Mouse (Mus musculus): ENCODE data around the gene D230025D16Rik. TPM values are rescaled to one million over a fixed set of nuclear protein-coding genes. Genes with fewer than 3 reads are reported as not detected.
"Not testable (repeated sequence)": the region's sequence is repeated elsewhere in the genome, so short reads cannot be mapped to it uniquely, and the experiment has no call there.

D230025D16Rik gene
- total and polyA plus RNA-seq, 2 experiments from 2014 or later = 24.6 to 36.7 TPM

DNA sequence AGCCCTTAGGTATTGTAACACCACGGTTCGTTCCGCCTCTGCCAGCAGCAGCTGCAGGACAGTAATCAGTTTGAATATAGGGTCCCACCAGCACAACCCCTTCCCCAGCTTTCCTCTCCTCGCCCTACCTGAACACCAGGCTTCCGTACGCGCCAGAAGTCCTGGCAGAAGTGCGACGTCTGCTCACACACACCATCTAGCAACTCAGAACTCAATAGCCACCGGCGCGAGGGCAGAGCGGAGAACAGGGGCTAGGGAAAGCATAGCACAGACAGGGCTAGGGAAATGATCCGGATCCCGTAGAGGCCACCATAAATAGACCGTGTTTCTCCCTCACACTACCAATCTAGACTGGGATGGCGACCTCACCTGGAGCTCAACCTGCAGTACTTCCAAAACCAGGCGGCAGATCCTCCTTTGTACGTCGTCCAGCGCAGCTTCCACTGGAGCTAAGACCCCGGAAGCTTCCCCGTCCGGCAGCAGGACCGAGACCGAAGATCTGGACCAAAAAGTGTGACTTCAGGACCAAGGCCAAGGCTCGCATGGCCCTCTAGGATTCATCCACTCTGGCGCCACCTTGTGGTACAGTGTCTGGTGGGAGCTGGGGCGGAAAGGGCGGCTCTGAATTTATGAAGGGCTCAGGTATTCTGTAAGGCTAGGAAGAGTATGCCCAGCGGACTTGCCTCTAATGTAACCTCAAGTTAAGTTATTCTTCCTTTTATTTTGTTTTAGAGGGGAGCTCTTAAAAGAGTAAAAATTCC is 65.8 kb downstream of the D230025D16Rik start:
- peak overlapping the region; percentile 50 for H3K4me3 ChIP-seq (ENCODE audit: low read depth, low read length)
- peak; percentile 90 for TF ChIP-seq CTCF (IDR thresholded peaks at IDR 0.05)
- peak overlapping the region; percentile 50 for H3K4me2 ChIP-seq (ENCODE audit: low read depth, low read length, poor library complexity, severe bottlenecking)
- no peaks in the 10 kb centered on the region for H3K9me3 ChIP-seq (ENCODE audit: low read length)
- peaks cover 13% of the 10 kb centered on the region for H3K4me1 ChIP-seq (ENCODE audit: insufficient read depth, low read length)
- no peak overlapping the region for H3K27ac ChIP-seq (ENCODE audit: low read depth, low read length)
- ATAC-seq (ENCODE audit: low FRiP score) = no peak
- 6% methylated on average over 31 of the region's 31 CpGs for WGBS
- no peak overlapping the region; the same call in 1 of the 2 replicates for H3K9ac ChIP-seq (replicated peaks; ENCODE audit: low read length, poor library complexity, severe bottlenecking)
- DNase-seq (ENCODE audit: low spot score) = peak; percentile 88
- H3K36me3 ChIP-seq (ENCODE audit: insufficient read depth, low read length) = no peaks in the 10 kb centered on the region
- no peaks in the 10 kb centered on the region for H3K27me3 ChIP-seq (ENCODE audit: insufficient read depth, low read length)

DNA sequence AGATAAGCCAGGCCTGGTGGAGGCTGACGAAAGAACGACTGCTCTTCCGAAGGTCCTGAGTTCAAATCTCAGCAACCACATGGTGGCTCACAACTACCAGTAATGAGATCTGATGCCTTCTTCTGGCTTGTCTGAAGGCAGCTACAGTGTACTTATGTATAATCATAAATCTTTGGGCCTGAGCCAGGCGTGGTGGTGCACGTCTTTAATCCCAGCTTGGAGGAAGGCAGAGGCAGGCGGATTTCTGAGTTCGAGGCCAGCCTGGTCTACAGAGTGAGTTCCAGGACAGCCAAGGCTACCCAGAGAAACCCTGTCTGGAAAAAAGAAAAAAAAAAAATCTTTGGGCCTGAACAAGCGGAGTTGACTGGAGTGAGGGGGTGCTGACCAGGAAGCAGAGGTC is 66.4 kb downstream of the D230025D16Rik start:
- WGBS = 82% methylated on average over 8 of the region's 8 CpGs
- H3K4me3 ChIP-seq (ENCODE audit: low read depth, low read length) = not testable (repeated sequence)

DNA sequence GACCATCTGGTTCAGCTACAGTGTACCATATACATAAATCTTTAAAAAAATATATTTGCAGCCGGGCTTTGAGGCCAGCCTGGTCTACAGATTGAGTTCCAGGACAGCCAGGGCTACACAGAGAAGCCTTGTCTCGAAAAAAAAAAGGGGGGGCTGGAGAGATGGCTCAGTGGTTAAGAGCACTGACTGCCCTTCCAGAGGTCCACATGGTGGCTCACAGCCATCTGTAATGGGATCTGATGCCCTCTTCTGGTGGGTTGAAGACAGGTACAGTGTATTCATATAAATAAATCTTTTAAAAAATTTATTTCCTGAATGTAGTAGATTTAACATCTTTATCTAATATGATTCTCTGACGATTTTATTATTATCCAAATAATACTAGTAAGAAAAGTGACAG is 66.9 kb downstream of the D230025D16Rik start:
- H3K9ac ChIP-seq (replicated peaks; ENCODE audit: low read length, poor library complexity, severe bottlenecking); H3K4me3 ChIP-seq (ENCODE audit: low read depth, low read length); DNase-seq (ENCODE audit: low spot score); H3K9me3 ChIP-seq (ENCODE audit: low read length); H3K27me3 ChIP-seq (ENCODE audit: insufficient read depth, low read length); H3K4me2 ChIP-seq (ENCODE audit: low read depth, low read length, poor library complexity, severe bottlenecking); ATAC-seq (ENCODE audit: low FRiP score); H3K36me3 ChIP-seq (ENCODE audit: insufficient read depth, low read length); H3K27ac ChIP-seq (ENCODE audit: low read depth, low read length): not testable (repeated sequence)
- peak; percentile 44 for TF ChIP-seq CTCF (IDR thresholded peaks at IDR 0.05)
- 66% methylated on average over 3 of the region's 3 CpGs for WGBS
- peaks cover 10% of the 10 kb centered on the region for H3K4me1 ChIP-seq (ENCODE audit: insufficient read depth, low read length)

More for the DNA sequence above, 66.4 kb downstream of the D230025D16Rik start:
- not testable (repeated sequence) for H3K27ac ChIP-seq (ENCODE audit: low read depth, low read length); H3K36me3 ChIP-seq (ENCODE audit: insufficient read depth, low read length); DNase-seq (ENCODE audit: low spot score); H3K4me2 ChIP-seq (ENCODE audit: low read depth, low read length, poor library complexity, severe bottlenecking); ATAC-seq (ENCODE audit: low FRiP score); H3K27me3 ChIP-seq (ENCODE audit: insufficient read depth, low read length); H3K9me3 ChIP-seq (ENCODE audit: low read length); H3K9ac ChIP-seq (replicated peaks; ENCODE audit: low read length, poor library complexity, severe bottlenecking)
- H3K4me1 ChIP-seq (ENCODE audit: insufficient read depth, low read length) = peaks cover 13% of the 10 kb centered on the region

DNA sequence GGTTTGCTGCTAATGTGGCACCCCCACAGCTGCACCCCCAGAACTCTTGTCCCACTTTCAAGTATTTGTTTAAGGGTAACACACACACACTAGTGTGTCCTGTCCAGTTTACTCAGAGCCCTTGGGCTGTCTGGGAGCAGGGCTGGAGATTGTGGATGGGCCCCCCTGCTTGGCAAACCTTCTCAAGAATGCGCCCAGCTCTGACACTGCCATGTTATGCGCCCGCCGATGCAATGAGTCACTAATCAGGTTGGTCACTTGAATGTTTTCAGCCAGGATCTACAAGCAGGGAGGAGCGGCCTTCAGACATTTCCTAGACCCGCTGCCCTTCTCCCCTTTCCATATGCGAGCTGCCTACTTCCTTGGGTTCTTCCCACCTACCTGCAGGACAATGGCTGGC is 67.5 kb downstream of the D230025D16Rik start:
- 0 out of 2 replicates have a peak, but pooled peaks cover 8% of the 10 kb centered on the region for H3K4me1 ChIP-seq (ENCODE audit: insufficient read depth, low read length)
- H3K9me3 ChIP-seq (ENCODE audit: low read length) = no peaks in the 10 kb centered on the region
- DNase-seq (ENCODE audit: low spot score) (no peak), ATAC-seq (ENCODE audit: low FRiP score) (no peak)
- no peak overlapping the region for H3K9ac ChIP-seq (replicated peaks; ENCODE audit: low read length, poor library complexity, severe bottlenecking)
- H3K36me3 ChIP-seq (ENCODE audit: insufficient read depth, low read length) = no peaks in the 10 kb centered on the region
- H3K27me3 ChIP-seq (ENCODE audit: insufficient read depth, low read length) = no peaks in the 10 kb centered on the region
- H3K27ac ChIP-seq (ENCODE audit: low read depth, low read length) = no peak overlapping the region
- 80% methylated on average over 7 of the region's 7 CpGs for WGBS
- TF ChIP-seq CTCF (IDR thresholded peaks at IDR 0.05) = no peak
- no peak overlapping the region for H3K4me3 ChIP-seq (ENCODE audit: low read depth, low read length)
- H3K4me2 ChIP-seq (ENCODE audit: low read depth, low read length, poor library complexity, severe bottlenecking) = no peak overlapping the region

DNA sequence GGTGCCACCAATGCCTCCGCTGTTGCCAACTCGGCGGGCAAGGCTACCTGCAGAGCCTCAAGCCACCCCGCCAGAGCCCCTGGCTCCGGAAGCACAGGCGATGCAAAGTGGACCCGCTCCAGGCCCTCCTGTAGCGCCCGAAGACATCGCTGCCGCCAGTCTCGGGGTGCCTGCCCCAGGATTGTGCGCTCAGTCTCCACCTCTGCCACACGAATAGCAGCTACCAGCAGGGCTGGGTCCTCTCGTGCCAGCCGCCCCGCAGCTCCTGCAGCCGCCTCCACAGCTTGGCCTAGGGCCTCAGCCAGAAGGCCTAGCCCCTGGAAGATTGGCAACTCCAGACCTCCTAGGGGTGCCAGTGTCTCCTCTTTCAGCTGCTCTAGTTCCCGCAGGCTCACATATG is 68.5 kb downstream of the D230025D16Rik start:
- Histone ChIP-seq H3K4me2 (ENCODE audit: low read depth, low read length, poor library complexity, severe bottlenecking) (no peak overlapping the region), H3K36me3 (ENCODE audit: insufficient read depth, low read length) (no peaks in the 10 kb centered on the region), H3K4me3 (ENCODE audit: low read depth, low read length) (no peak overlapping the region), H3K27me3 (ENCODE audit: insufficient read depth, low read length) (no peaks in the 10 kb centered on the region), H3K4me1 (ENCODE audit: insufficient read depth, low read length) (peaks cover 11% of the 10 kb centered on the region; the same call in 1 of the 2 replicates), H3K9me3 (ENCODE audit: low read length) (no peaks in the 10 kb centered on the region), H3K9ac (replicated peaks; ENCODE audit: low read length, poor library complexity, severe bottlenecking) (no peak overlapping the region), H3K27ac (ENCODE audit: low read depth, low read length) (no peak overlapping the region)
- 73% methylated on average over 19 of the region's 19 CpGs for WGBS
- no peak for TF ChIP-seq CTCF (IDR thresholded peaks at IDR 0.05)
- DNase-seq (ENCODE audit: low spot score) (no peak), ATAC-seq (ENCODE audit: low FRiP score) (no peak)

DNA sequence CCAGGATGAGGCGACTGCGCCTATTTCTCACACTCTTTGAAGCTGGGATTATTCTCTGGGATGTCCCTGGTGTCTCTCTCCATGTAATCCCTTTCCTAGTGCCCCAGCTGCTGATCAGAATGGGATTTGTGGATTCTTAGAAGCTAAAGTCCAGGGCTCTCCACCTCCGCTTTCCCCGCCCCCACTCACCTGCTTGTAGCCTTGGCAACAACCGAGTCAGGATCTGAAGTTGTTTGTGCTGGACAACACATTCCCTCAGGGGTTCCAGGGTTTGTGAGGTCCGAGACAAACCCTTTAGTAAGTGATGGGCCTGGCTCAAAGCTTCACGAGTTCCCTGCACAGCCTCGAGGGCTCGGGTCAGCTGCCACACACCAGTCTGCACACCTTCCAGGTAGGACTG is 69.8 kb downstream of the D230025D16Rik start:
- DNase-seq (ENCODE audit: low spot score) = no peak
- Histone ChIP-seq H3K4me2 (ENCODE audit: low read depth, low read length, poor library complexity, severe bottlenecking) (no peak overlapping the region), H3K4me3 (ENCODE audit: low read depth, low read length) (no peak overlapping the region), H3K4me1 (ENCODE audit: insufficient read depth, low read length) (peaks cover 15% of the 10 kb centered on the region; the same call in 1 of the 2 replicates), H3K27ac (ENCODE audit: low read depth, low read length) (no peak overlapping the region), H3K36me3 (ENCODE audit: insufficient read depth, low read length) (0 out of 2 replicates have a peak, but pooled peaks cover 3% of the 10 kb centered on the region), H3K27me3 (ENCODE audit: insufficient read depth, low read length) (no peaks in the 10 kb centered on the region), H3K9ac (replicated peaks; ENCODE audit: low read length, poor library complexity, severe bottlenecking) (no peak overlapping the region), H3K9me3 (ENCODE audit: low read length) (no peaks in the 10 kb centered on the region)
- WGBS = 54% methylated on average over 9 of the region's 9 CpGs
- no peak for ATAC-seq (ENCODE audit: low FRiP score)
- TF ChIP-seq CTCF (IDR thresholded peaks at IDR 0.05) = no peak
